ENCODE assay signal across 23 mouse cellular contexts in the genomic region with DNA sequence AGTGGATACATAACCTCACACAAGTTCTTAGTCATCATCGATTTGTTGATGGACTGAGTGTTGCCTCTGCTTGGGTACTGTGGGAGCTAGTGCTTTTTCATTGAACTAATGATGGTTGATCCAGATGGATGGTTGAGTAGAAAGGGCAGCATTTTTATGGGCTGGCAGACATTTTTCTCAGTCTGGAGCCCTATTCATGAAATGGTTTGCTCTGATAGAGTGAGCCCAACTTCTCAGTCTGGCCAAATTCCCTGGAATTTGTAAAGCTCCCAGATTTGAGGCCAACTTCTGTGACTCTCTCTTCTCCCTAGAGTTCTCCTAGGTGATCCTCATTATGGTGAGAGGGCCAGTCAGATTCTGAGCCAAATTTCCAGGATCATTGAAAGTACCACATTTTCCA.
"Had no signal": no experiment of that assay in that cellular context is flagged by ENCODE, and none has a peak within 500 bp of the region (broad histone marks: within the 10 kb centered on the region; RNA-seq: fewer than 3 reads in every experiment).

No protein-coding gene starts in this region.

- H3K4me3 ChIP-seq: gastrocnemius, adult 2 months; heart, embryonic 10.5 days; heart, embryonic 12.5 days; hindbrain, embryonic 10.5 days; hindbrain, embryonic 12.5 days; intestine, embryonic 15.5 days; left cerebral cortex, adult 2 months; limb, embryonic 10.5 days; limb, embryonic 12.5 days; liver, embryonic 13.5 days; liver, embryonic 15.5 days had no signal

- H3K27me3 ChIP-seq: heart, embryonic 12.5 days; hindbrain, embryonic 12.5 days; intestine, embryonic 15.5 days; limb, embryonic 12.5 days; liver, embryonic 13.5 days; liver, embryonic 15.5 days had no signal

- H3K4me1 ChIP-seq: heart, embryonic 10.5 days; heart, embryonic 12.5 days; hindbrain, embryonic 10.5 days; hindbrain, embryonic 12.5 days; intestine, embryonic 15.5 days; limb, embryonic 12.5 days; liver, embryonic 13.5 days; liver, embryonic 15.5 days had no signal

- DNase-seq: gastrocnemius, adult 2 months; gastrocnemius, postnatal 10 days; gastrocnemius, postnatal 25 days; heart, adult 18-20 months; heart, postnatal 10 days; heart, postnatal 4 days; kidney, adult 11 months; kidney, adult 8-10 months; kidney, postnatal 10 days; kidney, postnatal 25 days; kidney, postnatal 4 days; liver; liver, embryonic 13.5 days had no signal

- H3K27ac ChIP-seq: gastrocnemius, adult 2 months; heart, embryonic 10.5 days; hindbrain, embryonic 10.5 days; hindbrain, embryonic 12.5 days; hindbrain, embryonic 14.5 days; intestine, embryonic 15.5 days; left cerebral cortex, adult 2 months; limb, embryonic 10.5 days; limb, embryonic 12.5 days; liver, embryonic 13.5 days; liver, embryonic 15.5 days had no signal

- H3K36me3 ChIP-seq: heart, embryonic 10.5 days; heart, embryonic 12.5 days; hindbrain, embryonic 10.5 days; hindbrain, embryonic 12.5 days; intestine, embryonic 15.5 days; limb, embryonic 10.5 days; limb, embryonic 12.5 days; liver, embryonic 13.5 days; liver, embryonic 15.5 days had no signal
